Mouse (Mus musculus): ENCODE measurements at regions not wholly inside any gene's neighbourhood (a gene's known extent, or its start where the extent isn't known, plus 50 kb on each side); places are given as distances from the start of the nearest gene placed in this dataset.
"Not testable (repeated sequence)": the region's sequence is repeated elsewhere in the genome, so short reads cannot be mapped to it uniquely, and the experiment has no call there.

GRCm38 (mm10) chr7:116715234-116716046 lies 211.3 kb downstream of the Nucb2 start:
- 51% methylated on average over 10 of the region's 10 CpGs for WGBS
- Histone ChIP-seq H3K4me1 (ENCODE audit: insufficient read depth, low read length) (no peaks in the 10 kb centered on the region), H3K9me3 (ENCODE audit: low read length) (no peaks in the 10 kb centered on the region), H3K4me3 (ENCODE audit: low read length) (no peak overlapping the region), H3K4me2 (replicated peaks; ENCODE audit: low read depth, low read length) (no peak overlapping the region), H3K27ac (ENCODE audit: low read length) (peak overlapping the region; percentile 4; the same call in 1 of the 2 replicates), H3K27me3 (ENCODE audit: insufficient read depth, low read length) (no peaks in the 10 kb centered on the region), H3K36me3 (ENCODE audit: insufficient read depth, low read length) (no peaks in the 10 kb centered on the region), H3K9ac (replicated peaks; ENCODE audit: low read length) (no peak overlapping the region)
- peak; percentile 64; the same call in 1 of the 2 replicates for ATAC-seq (ENCODE audit: low FRiP score, low TSS enrichment)

GRCm38 (mm10) chr7:116728379-116728778 lies 224.2 kb downstream of the Nucb2 start:
- Histone ChIP-seq H3K9me3 (ENCODE audit: low read length) (no peaks in the 10 kb centered on the region), H3K4me2 (replicated peaks; ENCODE audit: low read depth, low read length) (no peak overlapping the region), H3K27ac (ENCODE audit: low read length) (peak overlapping the region; percentile 42; the same call in 1 of the 2 replicates), H3K9ac (replicated peaks; ENCODE audit: low read length) (no peak overlapping the region), H3K4me3 (ENCODE audit: low read length) (no peak overlapping the region), H3K36me3 (ENCODE audit: insufficient read depth, low read length) (no peaks in the 10 kb centered on the region), H3K27me3 (ENCODE audit: insufficient read depth, low read length) (no peaks in the 10 kb centered on the region), H3K4me1 (ENCODE audit: insufficient read depth, low read length) (peaks cover 16% of the 10 kb centered on the region)
- 32% methylated on average over 2 of the region's 2 CpGs for WGBS
- peak; percentile 82 for ATAC-seq (ENCODE audit: low FRiP score, low TSS enrichment)

- no peaks in the 10 kb centered on the region for H3K36me3 ChIP-seq (ENCODE audit: insufficient read depth, low read length)
Measured at GRCm38 (mm10) chr7:116729795-116730194, 225.6 kb downstream of the Nucb2 start.

GRCm38 (mm10) chr7:116735676-116736075 lies 231.5 kb downstream of the Nucb2 start:
- WGBS, result 68% methylated on average over 3 of the region's 3 CpGs
- Histone ChIP-seq H3K4me3 (ENCODE audit: low read length) (no peak overlapping the region), H3K9me3 (ENCODE audit: low read length) (no peaks in the 10 kb centered on the region), H3K27ac (ENCODE audit: low read length) (no peak overlapping the region), H3K27me3 (ENCODE audit: insufficient read depth, low read length) (no peaks in the 10 kb centered on the region), H3K36me3 (ENCODE audit: insufficient read depth, low read length) (no peaks in the 10 kb centered on the region), H3K4me2 (replicated peaks; ENCODE audit: low read depth, low read length) (no peak overlapping the region), H3K9ac (replicated peaks; ENCODE audit: low read length) (no peak overlapping the region), H3K4me1 (ENCODE audit: insufficient read depth, low read length) (no peaks in the 10 kb centered on the region)
- ATAC-seq (ENCODE audit: low FRiP score, low TSS enrichment), result no peak

More at GRCm38 (mm10) chr7:116729795-116730194, 225.6 kb downstream of the Nucb2 start:
- WGBS, result 28% methylated on average over 4 of the region's 4 CpGs
- Histone ChIP-seq H3K4me3 (ENCODE audit: low read length) (no peak overlapping the region), H3K27me3 (ENCODE audit: insufficient read depth, low read length) (no peaks in the 10 kb centered on the region), H3K4me2 (replicated peaks; ENCODE audit: low read depth, low read length) (no peak overlapping the region), H3K9ac (replicated peaks; ENCODE audit: low read length) (no peak overlapping the region), H3K27ac (ENCODE audit: low read length) (no peak overlapping the region), H3K9me3 (ENCODE audit: low read length) (no peaks in the 10 kb centered on the region), H3K4me1 (ENCODE audit: insufficient read depth, low read length) (peaks cover 16% of the 10 kb centered on the region)
- no peak for ATAC-seq (ENCODE audit: low FRiP score, low TSS enrichment)

- no peaks in the 10 kb centered on the region for H3K36me3 ChIP-seq (ENCODE audit: insufficient read depth, low read length)
- H3K4me2 ChIP-seq (replicated peaks; ENCODE audit: low read depth, low read length), result no peak overlapping the region
- H3K9ac ChIP-seq (replicated peaks; ENCODE audit: low read length), result no peak overlapping the region
- H3K27me3 ChIP-seq (ENCODE audit: insufficient read depth, low read length), result no peaks in the 10 kb centered on the region
- H3K9me3 ChIP-seq (ENCODE audit: low read length), result no peaks in the 10 kb centered on the region
- H3K4me3 ChIP-seq (ENCODE audit: low read length), result no peak overlapping the region
- no peak for ATAC-seq (ENCODE audit: low FRiP score, low TSS enrichment)
- H3K27ac ChIP-seq (ENCODE audit: low read length), result no peak overlapping the region
- 47% methylated on average over 4 of the region's 4 CpGs for WGBS
- H3K4me1 ChIP-seq (ENCODE audit: insufficient read depth, low read length), result no peaks in the 10 kb centered on the region
Measured at GRCm38 (mm10) chr7:116736333-116736732, 232.2 kb downstream of the Nucb2 start.

GRCm38 (mm10) chr7:116738009-116738408 lies 233.8 kb downstream of the Nucb2 start:
- Histone ChIP-seq H3K4me3 (ENCODE audit: low read length) (no peak overlapping the region), H3K9me3 (ENCODE audit: low read length) (no peaks in the 10 kb centered on the region), H3K4me1 (ENCODE audit: insufficient read depth, low read length) (no peaks in the 10 kb centered on the region), H3K36me3 (ENCODE audit: insufficient read depth, low read length) (no peaks in the 10 kb centered on the region), H3K27me3 (ENCODE audit: insufficient read depth, low read length) (no peaks in the 10 kb centered on the region), H3K4me2 (replicated peaks; ENCODE audit: low read depth, low read length) (no peak overlapping the region), H3K27ac (ENCODE audit: low read length) (no peak overlapping the region), H3K9ac (replicated peaks; ENCODE audit: low read length) (no peak overlapping the region)
- no peak for ATAC-seq (ENCODE audit: low FRiP score, low TSS enrichment)
- WGBS, result 86% methylated on average over 4 of the region's 4 CpGs

- Histone ChIP-seq H3K4me1 (ENCODE audit: insufficient read depth, low read length) (no peaks in the 10 kb centered on the region), H3K27me3 (ENCODE audit: insufficient read depth, low read length) (no peaks in the 10 kb centered on the region), H3K27ac (ENCODE audit: low read length) (no peak overlapping the region), H3K4me2 (replicated peaks; ENCODE audit: low read depth, low read length) (no peak overlapping the region), H3K36me3 (ENCODE audit: insufficient read depth, low read length) (no peaks in the 10 kb centered on the region), H3K9ac (replicated peaks; ENCODE audit: low read length) (no peak overlapping the region), H3K4me3 (ENCODE audit: low read length) (no peak overlapping the region), H3K9me3 (ENCODE audit: low read length) (no peaks in the 10 kb centered on the region)
- ATAC-seq (ENCODE audit: low FRiP score, low TSS enrichment), result no peak
Measured at GRCm38 (mm10) chr7:116754556-116754955, 250.4 kb downstream of the Nucb2 start.

DNA sequence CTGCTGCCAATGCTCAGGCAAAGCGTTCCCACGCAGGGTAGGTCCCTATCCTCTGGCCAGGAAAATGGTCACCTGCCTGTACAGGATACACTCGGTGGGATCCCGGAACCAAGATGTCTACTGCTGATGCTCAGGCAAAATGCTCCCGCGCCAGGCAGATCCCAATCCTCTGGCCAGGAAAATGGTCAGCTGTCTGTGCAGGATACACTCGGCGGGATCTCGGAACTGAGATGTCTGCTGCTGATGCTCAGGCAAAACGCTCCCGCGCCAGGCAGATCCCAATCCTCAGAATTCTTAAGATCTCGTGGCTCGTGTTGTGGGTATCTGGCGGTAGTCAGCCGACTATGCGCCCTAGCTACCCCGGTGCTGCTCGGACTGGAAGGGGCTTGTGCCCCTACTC lies 288.0 kb downstream of the Nucb2 start:
- H3K9ac ChIP-seq (replicated peaks; ENCODE audit: low read length); H3K4me3 ChIP-seq (ENCODE audit: low read length); H3K27ac ChIP-seq (ENCODE audit: low read length); H3K9me3 ChIP-seq (ENCODE audit: low read length); H3K4me2 ChIP-seq (replicated peaks; ENCODE audit: low read depth, low read length); H3K4me1 ChIP-seq (ENCODE audit: insufficient read depth, low read length); H3K27me3 ChIP-seq (ENCODE audit: insufficient read depth, low read length); H3K36me3 ChIP-seq (ENCODE audit: insufficient read depth, low read length); ATAC-seq (ENCODE audit: low FRiP score, low TSS enrichment): not testable (repeated sequence)
- 92% methylated on average over 19 of the region's 19 CpGs for WGBS

GRCm38 (mm10) chr7:116808475-116808874 lies 304.3 kb downstream of the Nucb2 start:
- Histone ChIP-seq H3K4me1 (ENCODE audit: insufficient read depth, low read length) (no peaks in the 10 kb centered on the region), H3K27ac (ENCODE audit: low read length) (no peak overlapping the region), H3K27me3 (ENCODE audit: insufficient read depth, low read length) (no peaks in the 10 kb centered on the region), H3K36me3 (ENCODE audit: insufficient read depth, low read length) (no peaks in the 10 kb centered on the region), H3K9ac (replicated peaks; ENCODE audit: low read length) (no peak overlapping the region), H3K4me2 (replicated peaks; ENCODE audit: low read depth, low read length) (no peak overlapping the region), H3K9me3 (ENCODE audit: low read length) (0 out of 2 replicates have a peak, but pooled peaks cover 1% of the 10 kb centered on the region), H3K4me3 (ENCODE audit: low read length) (no peak overlapping the region)
- 68% methylated on average over 3 of the region's 3 CpGs for WGBS
- ATAC-seq (ENCODE audit: low FRiP score, low TSS enrichment), result no peak

DNA sequence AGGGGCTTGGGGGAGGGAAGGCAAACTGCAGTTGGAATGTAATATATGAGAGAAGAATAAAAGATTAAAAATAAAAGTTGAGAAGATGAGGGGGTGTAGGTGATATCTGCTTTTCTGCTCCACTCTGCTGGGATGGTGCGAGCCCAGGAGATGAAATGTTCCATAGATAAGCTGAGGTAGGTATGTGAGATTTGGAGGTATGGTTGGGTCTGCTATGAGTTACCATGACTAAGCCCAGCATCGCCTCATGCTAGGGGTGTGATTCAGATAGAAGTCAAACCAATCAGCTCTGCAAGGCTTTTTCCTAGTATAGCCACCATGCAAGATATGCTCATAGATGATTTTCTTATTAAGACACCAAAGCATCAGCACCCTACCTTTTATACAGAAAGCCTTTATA lies 312.3 kb downstream of the Nucb2 start:
- Histone ChIP-seq H3K27me3 (ENCODE audit: insufficient read depth, low read length) (no peaks in the 10 kb centered on the region), H3K27ac (ENCODE audit: low read length) (no peak overlapping the region), H3K4me2 (replicated peaks; ENCODE audit: low read depth, low read length) (no peak overlapping the region), H3K36me3 (ENCODE audit: insufficient read depth, low read length) (no peaks in the 10 kb centered on the region), H3K9ac (replicated peaks; ENCODE audit: low read length) (no peak overlapping the region), H3K4me1 (ENCODE audit: insufficient read depth, low read length) (no peaks in the 10 kb centered on the region), H3K9me3 (ENCODE audit: low read length) (no peaks in the 10 kb centered on the region), H3K4me3 (ENCODE audit: low read length) (no peak overlapping the region)
- WGBS, result 91% methylated on average over 2 of the region's 2 CpGs
- ATAC-seq (ENCODE audit: low FRiP score, low TSS enrichment), result no peak

Measured in kidney, embryonic 16.5 days (tissue).